Mouse (Mus musculus) liver, embryonic 16.5 days (tissue): Measurements from ENCODE around the gene Dnah10. TPM values are rescaled to one million over a fixed set of nuclear protein-coding genes. Genes with fewer than 3 reads are reported as not detected.
A peak's percentile ranks its signal among the peaks of the same experiment; 100 is the strongest.

Experiments used
- ATAC-seq: fragments of 200-750 bp; cut with Nextera tagmentation; 2 replicates; pipeline ENCODE4 v1.8.0; 2017; ENCODE audit warnings: low read depth, mild to moderate bottlenecking, moderate number of reproducible peaks, moderate library complexity
- H3K27ac ChIP-seq: fragments of 300-500 bp; sonication (generic); 2 replicates; pipeline ENCODE4 v1.5.1; 2014; ENCODE audit warnings: mild to moderate bottlenecking, low read length
- H3K27me3 ChIP-seq: fragments of 300-500 bp; sonication (generic); 2 replicates; pipeline ENCODE4 v1.6.1; 2014; ENCODE audit warnings: low read depth, low read length, mixed read lengths; ENCODE audit not compliant: control insufficient read depth, insufficient read depth
- H3K36me3 ChIP-seq: fragments of 300-500 bp; sonication (generic); 2 replicates; pipeline ENCODE4 v1.6.1; 2014; ENCODE audit warnings: mild to moderate bottlenecking; ENCODE audit not compliant: control insufficient read depth, insufficient read depth
- H3K4me1 ChIP-seq: fragments of 300-500 bp; sonication (generic); 2 replicates; pipeline ENCODE4 v1.6.1; 2014; ENCODE audit warnings: low read depth, low read length, mixed read lengths; ENCODE audit not compliant: control insufficient read depth
- H3K4me2 ChIP-seq: fragments of 300-500 bp; sonication (generic); 2 replicates; pipeline ENCODE4 v1.6.1; 2014; ENCODE audit warnings: low read depth, low read length, mixed read lengths
- H3K4me3 ChIP-seq: fragments of 300-500 bp; sonication (generic); 2 replicates; pipeline ENCODE4 v1.5.1; 2014; ENCODE audit warnings: low read depth, mild to moderate bottlenecking, low read length
- H3K9ac ChIP-seq: fragments of 300-500 bp; sonication (generic); 2 replicates; pipeline ENCODE4 v1.6.1; 2014; ENCODE audit warnings: low read depth, low read length
- H3K9me3 ChIP-seq: fragments of 300-500 bp; sonication (generic); replicated peaks from 2 replicates; pipeline ENCODE4 v1.6.1; 2016; ENCODE audit warnings: low read length; ENCODE audit not compliant: control insufficient read depth
- WGBS: fragments of 180-500 bp; shearing (Covaris S2); extraction: QIAGEN DNeasy Blood & Tissue Kit; methylation state at CpG from one replicate; pipeline ENCODE4 v1.1.7; 2014; ENCODE audit not compliant: insufficient replicate concordance; 5-methylcytosine and 5-hydroxymethylcytosine counted together
- polyA plus RNA-seq: library from polyadenylated mRNA; unstranded; fragments of >200 nt; fragmentation: Nextera tagmentation; extraction: Ambion mirVana; gene quantifications from 2 replicates; pipeline ENCODE4 v1.2.1, GENCODE M21; 2015

Gene Dnah10
- polyA plus RNA-seq: 0.01 TPM in 2 replicates

DNA sequence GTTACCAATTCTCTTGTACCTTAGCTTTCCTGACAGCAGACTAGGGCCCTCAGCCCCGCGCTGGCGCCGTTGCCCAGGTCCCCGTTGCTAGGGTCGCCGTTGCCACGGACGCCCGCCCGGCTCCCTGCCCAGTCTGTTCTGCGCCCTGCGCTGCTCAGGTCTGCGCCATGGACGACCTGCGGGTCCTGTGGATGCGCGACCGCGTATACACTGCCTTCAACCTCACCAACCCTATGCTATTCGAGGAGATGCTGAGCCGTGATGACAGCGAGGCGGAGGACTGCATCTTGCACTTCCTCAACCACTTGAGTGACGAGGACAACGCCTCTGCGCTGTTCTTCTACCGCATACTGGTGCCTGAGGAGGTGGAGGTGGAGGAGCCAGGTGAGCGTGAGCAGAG, at the start of gene Dnah10:
TSS of gene Dnah10 (plus strand) at position 89 of the 400 bp plus-strand sequence.
- no peak within 1 kb of the TSS for H3K27ac ChIP-seq
- ATAC-seq: no peak

DNA sequence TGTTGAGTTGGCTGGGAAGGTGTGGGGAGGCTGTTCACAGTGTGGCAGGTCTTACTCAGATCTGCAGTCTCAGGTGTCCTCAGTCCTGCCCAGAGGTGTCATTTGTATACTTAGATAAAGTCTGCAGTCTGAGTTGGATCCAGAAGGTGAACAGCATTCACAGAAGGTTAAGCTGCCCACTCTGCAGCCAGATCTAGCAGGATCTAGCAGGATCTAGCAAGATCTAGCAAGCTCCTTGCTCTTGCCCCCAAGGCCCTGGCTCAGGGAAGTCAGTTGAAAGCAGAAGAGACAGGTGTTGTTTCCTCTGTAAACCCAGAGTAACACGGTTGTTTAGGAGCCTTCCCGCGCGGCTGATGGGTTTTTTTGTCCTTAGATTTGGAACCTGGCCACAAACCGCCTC, 11.1 kb upstream of the Dnah10 start:
- Histone ChIP-seq H3K9me3 (no peaks in the 10 kb centered on the region), H3K4me1 (no peaks in the 10 kb centered on the region), H3K4me2 (no peak overlapping the region), H3K36me3 (no peaks in the 10 kb centered on the region; the same call in 1 of the 2 replicates), H3K27me3 (no peaks in the 10 kb centered on the region), H3K9ac (no peak overlapping the region), H3K27ac (no peak overlapping the region), H3K4me3 (no peak overlapping the region)
- 78% methylated on average over 5 of the region's 5 CpGs for WGBS
- ATAC-seq: no peak

More for the DNA sequence above, at the start of gene Dnah10:
- no peak within 1 kb of the TSS for H3K4me2 ChIP-seq
- no peak within 1 kb of the TSS for H3K4me3 ChIP-seq
- H3K36me3 ChIP-seq: peaks cover 3% of the 10 kb centered on the region; the same call in 1 of the 2 replicates
- WGBS: 20% methylated on average over 29 of the region's 29 CpGs
- no peaks in the 10 kb centered on the region for H3K9me3 ChIP-seq
- H3K27me3 ChIP-seq: peaks cover 3% of the 10 kb centered on the region; the same call in 1 of the 2 replicates
- no peaks in the 10 kb centered on the region; the same call in 1 of the 2 replicates for H3K4me1 ChIP-seq
- H3K9ac ChIP-seq: no peak within 1 kb of the TSS

- Histone ChIP-seq H3K4me3 (no peak overlapping the region), H3K36me3 (peaks cover 8% of the 10 kb centered on the region), H3K9ac (no peak overlapping the region), H3K27ac (no peak overlapping the region), H3K27me3 (no peaks in the 10 kb centered on the region), H3K4me1 (no peaks in the 10 kb centered on the region), H3K9me3 (no peaks in the 10 kb centered on the region), H3K4me2 (no peak overlapping the region)
- WGBS: 81% methylated on average over 8 of the region's 8 CpGs
- peak; percentile 37; the same call in 1 of the 2 replicates for ATAC-seq
Measured at GRCm38 (mm10) chr5:124715135-124715534, 9.8 kb upstream of the Dnah10 start.

- Histone ChIP-seq H3K36me3 (peaks cover 9% of the 10 kb centered on the region), H3K9ac (no peak overlapping the region), H3K27me3 (no peaks in the 10 kb centered on the region), H3K4me3 (no peak overlapping the region), H3K4me1 (no peaks in the 10 kb centered on the region), H3K27ac (no peak overlapping the region), H3K4me2 (no peak overlapping the region), H3K9me3 (no peaks in the 10 kb centered on the region)
- 78% methylated on average over 11 of the region's 11 CpGs for WGBS
- ATAC-seq: no peak
Measured at GRCm38 (mm10) chr5:124717969-124718368, 6.9 kb upstream of the Dnah10 start.

- no peak overlapping the region for H3K4me3 ChIP-seq
- no peak overlapping the region for H3K9ac ChIP-seq
- WGBS: 82% methylated on average over 7 of the region's 7 CpGs
- no peak overlapping the region for H3K4me2 ChIP-seq
- no peaks in the 10 kb centered on the region for H3K9me3 ChIP-seq
- peaks cover 9% of the 10 kb centered on the region for H3K36me3 ChIP-seq
- no peaks in the 10 kb centered on the region for H3K4me1 ChIP-seq
- no peak for ATAC-seq
- H3K27ac ChIP-seq: no peak overlapping the region
- H3K27me3 ChIP-seq: no peaks in the 10 kb centered on the region
Measured at GRCm38 (mm10) chr5:124718396-124718795, 6.5 kb upstream of the Dnah10 start.

DNA sequence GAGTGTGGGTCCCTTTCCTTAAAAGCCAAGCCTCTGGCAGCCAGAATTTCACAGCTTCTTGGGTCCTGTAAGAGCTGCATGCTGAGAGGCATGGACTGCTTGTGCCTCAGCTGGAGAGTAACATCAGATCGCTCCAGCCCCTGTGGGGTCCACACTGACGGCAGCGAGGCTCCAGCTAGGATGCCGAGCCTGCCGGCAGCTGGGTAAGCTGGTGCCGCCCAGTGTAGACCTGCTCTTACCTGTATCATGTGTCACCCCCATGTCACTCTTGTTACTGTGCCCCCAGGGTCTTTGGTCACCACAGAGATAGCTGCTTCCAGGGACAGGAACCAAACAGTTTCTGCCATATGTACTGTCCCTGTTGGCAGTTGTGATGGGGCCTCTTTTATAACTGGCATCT, 1.8 kb upstream of the Dnah10 start:
- no peak overlapping the region for H3K9ac ChIP-seq
- H3K9me3 ChIP-seq: no peaks in the 10 kb centered on the region
- no peak for ATAC-seq
- no peaks in the 10 kb centered on the region for H3K4me1 ChIP-seq
- peaks cover 3% of the 10 kb centered on the region; the same call in 1 of the 2 replicates for H3K27me3 ChIP-seq
- H3K27ac ChIP-seq: no peak overlapping the region
- H3K4me2 ChIP-seq: no peak overlapping the region
- 77% methylated on average over 6 of the region's 6 CpGs for WGBS
- no peak overlapping the region for H3K4me3 ChIP-seq
- peaks cover 9% of the 10 kb centered on the region for H3K36me3 ChIP-seq

DNA sequence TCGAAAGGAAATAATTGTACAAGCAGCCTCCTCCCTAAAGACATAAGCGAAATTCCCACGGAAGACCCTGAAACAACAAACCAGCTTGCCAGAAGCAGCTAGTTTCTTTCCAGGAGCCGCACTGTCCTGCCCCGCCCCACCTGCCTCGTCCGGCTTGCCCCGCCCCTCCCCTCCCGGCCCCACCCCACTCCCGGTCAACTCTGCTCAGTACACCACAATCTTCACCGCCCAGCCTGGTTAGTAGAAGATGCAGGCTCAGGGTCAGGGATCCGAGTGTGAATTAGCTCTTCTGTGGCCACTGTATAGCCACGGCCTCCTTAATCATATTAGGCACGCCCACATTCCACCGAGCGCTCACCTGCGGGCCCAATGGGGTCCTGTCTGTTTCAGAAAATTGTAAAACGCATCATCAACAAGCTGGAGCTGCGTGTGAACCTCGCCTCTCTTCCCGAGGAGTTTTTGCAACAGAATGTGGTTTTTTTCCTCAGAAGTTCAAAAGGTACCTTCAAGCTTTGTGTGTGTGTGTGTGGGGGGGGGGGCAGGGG, 4.8 kb downstream of the Dnah10 start:
- Histone ChIP-seq H3K4me3 (peak overlapping the region; percentile 33; the same call in 1 of the 2 replicates), H3K27ac (no peak overlapping the region), H3K36me3 (no peaks in the 10 kb centered on the region), H3K9ac (no peak overlapping the region), H3K9me3 (no peaks in the 10 kb centered on the region), H3K4me2 (peak overlapping the region; percentile 55), H3K4me1 (no peaks in the 10 kb centered on the region; the same call in 1 of the 2 replicates), H3K27me3 (peaks cover 3% of the 10 kb centered on the region; the same call in 1 of the 2 replicates)
- 10% methylated on average over 21 of the region's 21 CpGs for WGBS
- ATAC-seq: no peak

GRCm38 (mm10) chr5:124733961-124734360, 9.1 kb downstream of the Dnah10 start:
- Histone ChIP-seq H3K27me3 (no peaks in the 10 kb centered on the region; the same call in 1 of the 2 replicates), H3K4me2 (no peak overlapping the region), H3K27ac (no peak overlapping the region), H3K9ac (no peak overlapping the region), H3K9me3 (no peaks in the 10 kb centered on the region), H3K36me3 (no peaks in the 10 kb centered on the region), H3K4me3 (no peak overlapping the region), H3K4me1 (no peaks in the 10 kb centered on the region; the same call in 1 of the 2 replicates)
- no peak for ATAC-seq
- 72% methylated on average over 12 of the region's 12 CpGs for WGBS

- 86% methylated on average over 21 of the region's 21 CpGs for WGBS
Measured at GRCm38 (mm10) chr5:124741898-124742599, 17.2 kb downstream of the Dnah10 start.

More at GRCm38 (mm10) chr5:124741898-124742599, 17.2 kb downstream of the Dnah10 start:
- Histone ChIP-seq H3K27ac (no peak overlapping the region), H3K27me3 (no peaks in the 10 kb centered on the region), H3K4me3 (no peak overlapping the region), H3K9me3 (peaks cover 5% of the 10 kb centered on the region; the same call in 1 of the 2 replicates), H3K4me1 (no peaks in the 10 kb centered on the region), H3K9ac (no peak overlapping the region), H3K4me2 (no peak overlapping the region), H3K36me3 (no peaks in the 10 kb centered on the region)
- no peak for ATAC-seq
